Mouse (Mus musculus) forebrain, embryonic 13.5 days (tissue): ENCODE data around the gene Helz. TPM values are rescaled to one million over a fixed set of nuclear protein-coding genes. Genes with fewer than 3 reads are reported as not detected.

Experiments
- ATAC-seq: fragments of 200-750 bp; cut with Nextera tagmentation; 2 replicates; pipeline ENCODE4 v1.8.0; 2017
- H3K27ac ChIP-seq: fragments of 300-500 bp; sonication (generic); 2 replicates; pipeline ENCODE4 v1.5.1; 2015; ENCODE audit warnings: inconsistent platforms, mild to moderate bottlenecking, moderate library complexity
- H3K27me3 ChIP-seq: fragments of 300-500 bp; sonication (generic); 2 replicates; pipeline ENCODE4 v1.6.1; 2015; ENCODE audit warnings: mild to moderate bottlenecking, inconsistent platforms
- H3K36me3 ChIP-seq: fragments of 300-500 bp; sonication (generic); 2 replicates; pipeline ENCODE4 v1.6.1; 2015; ENCODE audit warnings: mild to moderate bottlenecking, inconsistent platforms; ENCODE audit not compliant: poor library complexity, severe bottlenecking
- H3K4me1 ChIP-seq: fragments of 300-500 bp; sonication (generic); 2 replicates; pipeline ENCODE4 v1.6.1; 2015; ENCODE audit warnings: inconsistent platforms
- H3K4me2 ChIP-seq: fragments of 300-500 bp; sonication (generic); 2 replicates; pipeline ENCODE4 v1.6.1; 2015; ENCODE audit warnings: inconsistent platforms, mild to moderate bottlenecking, moderate library complexity
- H3K4me3 ChIP-seq: fragments of 300-500 bp; sonication (generic); 2 replicates; pipeline ENCODE4 v1.5.1; 2015; ENCODE audit warnings: mild to moderate bottlenecking, inconsistent platforms
- H3K9ac ChIP-seq: fragments of 300-500 bp; sonication (generic); 2 replicates; pipeline ENCODE4 v1.6.1; 2015; ENCODE audit warnings: mild to moderate bottlenecking, inconsistent platforms
- H3K9me3 ChIP-seq: fragments of 300-500 bp; sonication (generic); replicated peaks from 2 replicates; pipeline ENCODE4 v1.6.1; 2016; ENCODE audit warnings: inconsistent platforms
- WGBS: fragments of 180-500 bp; shearing (Covaris S2); methylation state at CpG from one replicate; pipeline ENCODE4 v1.1.7; 2015; 5-methylcytosine and 5-hydroxymethylcytosine counted together
- polyA plus RNA-seq: library from polyadenylated mRNA; unstranded; fragments of >200 nt; fragmentation: Nextera tagmentation; extraction: Ambion mirVana; gene quantifications from 2 replicates; pipeline ENCODE4 v1.2.1, GENCODE M21; 2015

Gene Helz
- polyA plus RNA-seq, 1 experiment from 2014 or later = 15.6 TPM

- Histone ChIP-seq H3K4me2 (no peak overlapping the region), H3K9me3 (no peaks in the 10 kb centered on the region), H3K27ac (no peak overlapping the region), H3K36me3 (peaks cover 55% of the 10 kb centered on the region), H3K27me3 (no peaks in the 10 kb centered on the region), H3K9ac (no peak overlapping the region), H3K4me1 (no peaks in the 10 kb centered on the region), H3K4me3 (no peak overlapping the region)
- 86% methylated on average over 5 of the region's 5 CpGs for WGBS
- ATAC-seq = no peak
These were observed 85.9 kb downstream of the Helz start for GRCm38 (mm10) chr11:107633563-107634146.

- H3K36me3 ChIP-seq = peaks cover 62% of the 10 kb centered on the region
- ATAC-seq = no peak
- no peaks in the 10 kb centered on the region for H3K4me1 ChIP-seq
- H3K4me2 ChIP-seq = no peak overlapping the region
- no peak overlapping the region for H3K27ac ChIP-seq
- H3K9ac ChIP-seq = no peak overlapping the region
- WGBS = 89% methylated on average over 5 of the region's 5 CpGs
- H3K4me3 ChIP-seq = no peak overlapping the region
- H3K9me3 ChIP-seq = no peaks in the 10 kb centered on the region
- H3K27me3 ChIP-seq = no peaks in the 10 kb centered on the region
These were observed 90.4 kb downstream of the Helz start for GRCm38 (mm10) chr11:107638137-107638536.

DNA sequence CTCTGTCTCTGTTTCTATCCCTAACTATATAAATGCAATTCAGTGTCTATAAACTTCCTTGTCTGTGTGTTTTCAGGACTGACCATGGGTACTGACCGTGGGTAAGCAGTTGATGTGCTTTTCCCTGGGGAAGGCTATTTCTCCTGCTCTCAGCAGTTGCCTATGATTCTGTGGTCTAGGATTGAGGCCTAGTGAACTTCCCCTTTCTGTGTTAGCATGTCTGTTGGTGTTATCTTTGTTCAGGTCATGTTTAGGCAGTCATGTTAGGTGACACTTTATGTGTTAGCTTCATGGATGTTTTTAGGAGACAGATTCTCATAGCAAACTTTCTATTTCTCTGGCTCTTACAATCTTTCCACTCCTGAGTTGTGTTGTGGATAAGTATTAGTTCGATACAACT is 91.9 kb downstream of the Helz start:
- WGBS = 95% methylated on average over 2 of the region's 2 CpGs
- Histone ChIP-seq H3K9ac (no peak overlapping the region), H3K36me3 (peaks cover 60% of the 10 kb centered on the region), H3K9me3 (no peaks in the 10 kb centered on the region), H3K4me3 (no peak overlapping the region), H3K4me2 (no peak overlapping the region), H3K27me3 (no peaks in the 10 kb centered on the region), H3K27ac (no peak overlapping the region), H3K4me1 (no peaks in the 10 kb centered on the region)
- no peak for ATAC-seq

DNA sequence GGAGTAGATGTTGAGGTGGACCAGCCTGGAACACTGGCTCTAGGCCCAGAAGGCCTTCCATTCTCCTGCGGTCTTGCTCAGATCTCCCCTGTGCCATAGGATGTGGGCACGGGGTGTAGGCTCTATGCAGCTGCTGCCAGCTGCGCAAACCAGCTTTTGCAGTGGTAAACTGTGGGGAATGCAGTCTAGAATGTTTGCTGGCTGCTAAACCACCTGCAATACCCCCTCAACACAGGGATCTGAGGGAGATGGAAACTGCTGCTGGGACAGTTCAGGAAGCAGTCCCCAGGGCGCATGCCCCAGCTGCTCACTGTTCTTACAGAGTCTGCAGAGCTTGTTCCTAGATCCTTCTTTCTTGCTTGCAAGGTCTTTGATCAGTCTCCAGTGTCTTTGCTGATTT is 96.7 kb downstream of the Helz start:
- no peaks in the 10 kb centered on the region for H3K9me3 ChIP-seq
- H3K36me3 ChIP-seq = peaks cover 59% of the 10 kb centered on the region
- H3K27me3 ChIP-seq = no peaks in the 10 kb centered on the region
- ATAC-seq = no peak
- H3K27ac ChIP-seq = no peak overlapping the region
- H3K9ac ChIP-seq = no peak overlapping the region
- no peak overlapping the region for H3K4me2 ChIP-seq
- WGBS = 92% methylated on average over 4 of the region's 4 CpGs
- H3K4me1 ChIP-seq = no peaks in the 10 kb centered on the region
- H3K4me3 ChIP-seq = no peak overlapping the region

GRCm38 (mm10) chr11:107647330-107647729 is 99.6 kb downstream of the Helz start:
- Histone ChIP-seq H3K4me3 (no peak overlapping the region), H3K27me3 (no peaks in the 10 kb centered on the region), H3K36me3 (peaks cover 59% of the 10 kb centered on the region), H3K4me1 (peaks cover 14% of the 10 kb centered on the region), H3K4me2 (no peak overlapping the region), H3K27ac (no peak overlapping the region), H3K9ac (no peak overlapping the region), H3K9me3 (no peaks in the 10 kb centered on the region)
- 97% methylated on average over 3 of the region's 3 CpGs for WGBS
- ATAC-seq = no peak

GRCm38 (mm10) chr11:107648668-107649067 is 100.9 kb downstream of the Helz start:
- no peak overlapping the region for H3K9ac ChIP-seq
- no peak overlapping the region for H3K4me2 ChIP-seq
- H3K9me3 ChIP-seq = no peaks in the 10 kb centered on the region
- no peak overlapping the region for H3K4me3 ChIP-seq
- H3K27ac ChIP-seq = no peak overlapping the region
- H3K36me3 ChIP-seq = peaks cover 62% of the 10 kb centered on the region
- H3K27me3 ChIP-seq = no peaks in the 10 kb centered on the region
- 87% methylated on average over 4 of the region's 4 CpGs for WGBS
- peaks cover 14% of the 10 kb centered on the region for H3K4me1 ChIP-seq
- ATAC-seq = no peak

- H3K4me3 ChIP-seq = no peak overlapping the region
- no peaks in the 10 kb centered on the region for H3K27me3 ChIP-seq
- 96% methylated on average over 14 of the region's 14 CpGs for WGBS
- no peak overlapping the region for H3K27ac ChIP-seq
- no peaks in the 10 kb centered on the region for H3K9me3 ChIP-seq
- H3K4me2 ChIP-seq = no peak overlapping the region
- H3K36me3 ChIP-seq = peaks cover 54% of the 10 kb centered on the region
- no peak overlapping the region for H3K9ac ChIP-seq
- ATAC-seq = no peak
- peaks cover 14% of the 10 kb centered on the region for H3K4me1 ChIP-seq
These were observed 101.7 kb downstream of the Helz start for GRCm38 (mm10) chr11:107649458-107649857.

GRCm38 (mm10) chr11:107650422-107651051 is 102.8 kb downstream of the Helz start:
- Histone ChIP-seq H3K4me1 (peaks cover 14% of the 10 kb centered on the region), H3K36me3 (peaks cover 51% of the 10 kb centered on the region), H3K9ac (no peak overlapping the region), H3K27me3 (no peaks in the 10 kb centered on the region), H3K4me2 (no peak overlapping the region), H3K9me3 (no peaks in the 10 kb centered on the region), H3K27ac (no peak overlapping the region), H3K4me3 (no peak overlapping the region)
- 87% methylated on average over 6 of the region's 6 CpGs for WGBS
- no peak for ATAC-seq

GRCm38 (mm10) chr11:107651391-107651790 is 103.7 kb downstream of the Helz start:
- Histone ChIP-seq H3K27ac (peak overlapping the region; percentile 48; the same call in 1 of the 2 replicates), H3K36me3 (peaks cover 52% of the 10 kb centered on the region), H3K27me3 (no peaks in the 10 kb centered on the region), H3K9ac (no peak overlapping the region), H3K4me3 (no peak overlapping the region), H3K4me2 (no peak overlapping the region), H3K4me1 (peaks cover 15% of the 10 kb centered on the region), H3K9me3 (no peaks in the 10 kb centered on the region)
- ATAC-seq = no peak
- WGBS = 70% methylated on average over 7 of the region's 7 CpGs

GRCm38 (mm10) chr11:107652137-107652536 is 104.4 kb downstream of the Helz start:
- peaks cover 19% of the 10 kb centered on the region for H3K4me1 ChIP-seq
- H3K27me3 ChIP-seq = no peaks in the 10 kb centered on the region
- ATAC-seq = no peak
- no peaks in the 10 kb centered on the region for H3K9me3 ChIP-seq
- H3K4me2 ChIP-seq = no peak overlapping the region
- H3K9ac ChIP-seq = no peak overlapping the region
- H3K27ac ChIP-seq = no peak overlapping the region
- peaks cover 50% of the 10 kb centered on the region for H3K36me3 ChIP-seq
- no peak overlapping the region for H3K4me3 ChIP-seq
- 62% methylated on average over 8 of the region's 8 CpGs for WGBS

DNA sequence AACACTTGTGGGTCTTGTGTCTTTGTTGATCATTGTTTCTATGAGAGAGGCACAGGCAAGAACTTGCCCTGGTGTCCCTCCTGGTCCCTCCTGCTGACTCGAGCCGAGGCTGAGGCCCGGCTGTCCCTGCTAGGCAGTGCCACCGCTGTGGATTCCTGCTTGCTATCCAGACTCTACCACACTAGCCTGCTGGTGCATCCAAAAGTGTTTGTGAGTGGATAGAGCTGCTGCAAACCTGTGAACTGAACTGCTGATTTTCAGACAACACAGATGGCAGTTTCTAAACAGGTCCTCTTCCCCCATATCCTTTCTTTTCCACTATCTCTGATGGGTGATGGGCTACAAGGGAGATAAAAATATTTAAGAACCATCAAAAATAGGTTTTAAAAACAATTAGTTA is 107.8 kb downstream of the Helz start:
- 81% methylated on average over 4 of the region's 4 CpGs for WGBS
- no peak overlapping the region for H3K4me3 ChIP-seq
- no peak overlapping the region for H3K9ac ChIP-seq
- H3K27me3 ChIP-seq = no peaks in the 10 kb centered on the region
- H3K4me1 ChIP-seq = peaks cover 19% of the 10 kb centered on the region
- ATAC-seq = no peak
- no peaks in the 10 kb centered on the region for H3K9me3 ChIP-seq
- no peak overlapping the region for H3K4me2 ChIP-seq
- peaks cover 39% of the 10 kb centered on the region for H3K36me3 ChIP-seq
- H3K27ac ChIP-seq = no peak overlapping the region

DNA sequence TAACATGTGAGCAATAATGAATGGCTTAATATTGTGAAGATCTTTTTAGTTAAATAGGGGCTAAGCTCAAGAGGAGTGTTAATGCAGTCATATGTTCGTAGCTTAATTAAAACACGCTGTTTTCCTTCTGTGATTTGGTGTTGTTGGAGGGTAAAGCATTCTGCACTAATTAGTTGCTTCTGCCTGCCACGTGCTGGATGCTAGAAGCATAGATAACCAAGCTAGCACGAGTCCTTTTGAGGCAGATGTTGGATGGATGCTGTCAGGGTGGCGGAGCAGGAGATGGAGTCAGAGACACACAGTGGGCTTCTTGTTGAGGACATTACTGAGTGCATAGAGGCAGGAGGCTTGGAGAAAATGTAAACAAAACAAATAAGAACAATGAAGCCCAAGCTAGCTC is 109.4 kb downstream of the Helz start:
- Histone ChIP-seq H3K27ac (peak overlapping the region; percentile 11; the same call in 1 of the 2 replicates), H3K4me2 (no peak overlapping the region), H3K4me3 (no peak overlapping the region), H3K9ac (no peak overlapping the region), H3K27me3 (no peaks in the 10 kb centered on the region), H3K36me3 (peaks cover 50% of the 10 kb centered on the region), H3K4me1 (peaks cover 5% of the 10 kb centered on the region; the same call in 1 of the 2 replicates), H3K9me3 (no peaks in the 10 kb centered on the region)
- 59% methylated on average over 5 of the region's 5 CpGs for WGBS
- no peak; the same call in 1 of the 2 replicates for ATAC-seq

DNA sequence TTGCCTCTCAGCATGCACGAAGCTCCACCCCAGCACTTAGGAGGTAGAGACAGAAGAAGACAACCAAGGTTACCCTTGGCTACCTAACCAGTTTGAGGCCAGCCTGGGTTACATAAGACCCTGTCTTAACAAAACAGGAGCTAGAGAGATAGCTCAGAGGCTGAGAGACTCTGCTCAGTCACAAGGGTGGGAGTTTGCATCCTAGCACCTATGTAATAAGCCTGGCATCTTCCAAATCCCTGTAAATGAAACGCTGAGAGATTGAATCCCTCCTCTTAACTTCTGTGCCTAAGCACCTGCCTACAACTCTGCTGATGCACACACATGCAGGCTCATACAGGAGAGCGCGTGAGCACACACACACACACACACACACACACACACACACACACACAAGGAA is 112.7 kb downstream of the Helz start:
- no peak for ATAC-seq
- H3K27me3 ChIP-seq = no peaks in the 10 kb centered on the region
- H3K27ac ChIP-seq = no peak overlapping the region
- no peak overlapping the region for H3K4me2 ChIP-seq
- H3K4me1 ChIP-seq = peaks cover 5% of the 10 kb centered on the region; the same call in 1 of the 2 replicates
- 90% methylated on average over 4 of the region's 4 CpGs for WGBS
- peaks cover 61% of the 10 kb centered on the region for H3K36me3 ChIP-seq
- H3K9me3 ChIP-seq = no peaks in the 10 kb centered on the region
- H3K4me3 ChIP-seq = no peak overlapping the region
- H3K9ac ChIP-seq = no peak overlapping the region
